Mouse (Mus musculus) embryonic facial prominence, embryonic 14.5 days (tissue): ENCODE measurements around the gene Cdk14. TPM values are rescaled to one million over a fixed set of nuclear protein-coding genes. Genes with fewer than 3 reads are reported as not detected.
A peak's percentile ranks its signal among the peaks of the same experiment; 100 is the strongest.

Source experiments
- ATAC-seq: fragments of 200-750 bp; cut with Nextera tagmentation; 2 replicates; pipeline ENCODE4 v1.8.0; 2017; ENCODE audit warnings: low read depth, moderate number of reproducible peaks, moderate TSS enrichment
- DNase-seq: peaks from one replicate; pipeline ENCODE4 v3.0.0-alpha.2; 2015; ENCODE audit warnings: low spot score
- H3K27ac ChIP-seq: fragments of 300-500 bp; sonication (generic); replicated peaks from 2 replicates; pipeline ENCODE4 v1.5.1; 2014; ENCODE audit warnings: low read depth, mild to moderate bottlenecking, low read length, moderate library complexity
- H3K27me3 ChIP-seq: fragments of 300-500 bp; sonication (generic); replicated peaks from 2 replicates; pipeline ENCODE4 v1.6.1; 2014; ENCODE audit warnings: low read length; ENCODE audit not compliant: control insufficient read depth, insufficient read depth
- H3K36me3 ChIP-seq: fragments of 300-500 bp; sonication (generic); 2 replicates; pipeline ENCODE4 v1.6.1; 2014; ENCODE audit warnings: low read length, mixed read lengths; ENCODE audit not compliant: control insufficient read depth, insufficient read depth
- H3K4me1 ChIP-seq: fragments of 300-500 bp; sonication (generic); 2 replicates; pipeline ENCODE4 v1.6.1; 2014; ENCODE audit warnings: antibody characterized with exemption, low read length; ENCODE audit not compliant: control insufficient read depth, insufficient read depth
- H3K4me2 ChIP-seq: fragments of 300-500 bp; sonication (generic); 2 replicates; pipeline ENCODE4 v1.6.1; 2014; ENCODE audit warnings: low read depth, mild to moderate bottlenecking, low read length, moderate library complexity, mixed read lengths
- H3K4me3 ChIP-seq: fragments of 300-500 bp; sonication (generic); 2 replicates; pipeline ENCODE4 v1.5.1; 2014; ENCODE audit warnings: low read depth, mild to moderate bottlenecking, low read length
- H3K9ac ChIP-seq: fragments of 300-500 bp; sonication (generic); 2 replicates; pipeline ENCODE4 v1.6.1; 2014; ENCODE audit warnings: low read depth, mild to moderate bottlenecking, low read length, moderate library complexity, mixed read lengths
- H3K9me3 ChIP-seq: fragments of 300-500 bp; sonication (generic); 2 replicates; pipeline ENCODE4 v1.6.1; 2016; ENCODE audit warnings: low read length; ENCODE audit not compliant: control insufficient read depth
- WGBS: fragments of 180-500 bp; shearing (Covaris S2); extraction: QIAGEN DNeasy Blood & Tissue Kit; methylation state at CpG from one replicate; pipeline ENCODE4 v1.1.7; 2014; 5-methylcytosine and 5-hydroxymethylcytosine counted together
- polyA plus RNA-seq: library from polyadenylated mRNA; unstranded; fragments of >200 nt; fragmentation: Nextera tagmentation; extraction: Ambion mirVana; gene quantifications from 2 replicates; pipeline ENCODE4 v1.2.1, GENCODE M21; 2014

Cdk14 gene
- polyA plus RNA-seq, 1 experiment from 2014 or later = 33.8 TPM

DNA sequence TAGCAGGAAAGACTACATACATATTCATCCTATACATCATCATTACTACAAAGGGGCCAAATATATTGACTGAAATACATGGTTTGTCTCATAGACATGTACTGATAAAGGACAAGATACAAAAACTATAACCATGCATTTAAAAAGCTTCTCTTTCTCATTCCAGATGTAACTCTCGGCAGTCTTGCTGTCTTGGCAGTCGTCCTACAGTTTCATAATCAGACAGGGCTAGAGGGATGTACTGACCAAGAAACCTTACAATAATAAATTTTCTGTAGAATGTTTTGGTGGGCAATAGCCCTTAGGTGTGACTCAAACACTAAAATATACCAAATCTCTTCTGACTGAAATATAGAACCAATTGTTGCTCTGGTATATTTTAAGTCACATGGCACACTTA, 389.7 kb downstream of the Cdk14 start:
- Histone ChIP-seq H3K27ac (no peak overlapping the region), H3K27me3 (no peaks in the 10 kb centered on the region), H3K4me1 (no peaks in the 10 kb centered on the region), H3K4me3 (no peak overlapping the region), H3K36me3 (no peaks in the 10 kb centered on the region), H3K9me3 (no peaks in the 10 kb centered on the region), H3K4me2 (no peak overlapping the region), H3K9ac (no peak overlapping the region)
- WGBS = 64% methylated on average over 2 of the region's 2 CpGs
- DNase-seq (no peak), ATAC-seq (no peak)

- no peak overlapping the region for H3K4me2 ChIP-seq
- 0 out of 2 replicates have a peak, but pooled peaks cover 7% of the 10 kb centered on the region for H3K9me3 ChIP-seq
- H3K4me1 ChIP-seq = no peaks in the 10 kb centered on the region
- no peaks in the 10 kb centered on the region for H3K27me3 ChIP-seq
- WGBS = 86% methylated on average over 3 of the region's 3 CpGs
- no peaks in the 10 kb centered on the region for H3K36me3 ChIP-seq
- no peak overlapping the region for H3K9ac ChIP-seq
- no peak for ATAC-seq
- no peak overlapping the region for H3K4me3 ChIP-seq
- no peak overlapping the region for H3K27ac ChIP-seq
- no peak for DNase-seq
Measured at GRCm38 (mm10) chr5:5018959-5019358, 401.2 kb downstream of the Cdk14 start.

GRCm38 (mm10) chr5:5018242-5018641, 401.9 kb downstream of the Cdk14 start:
- DNase-seq (no peak), ATAC-seq (no peak)
- no peaks in the 10 kb centered on the region for H3K4me1 ChIP-seq
- H3K4me3 ChIP-seq = no peak overlapping the region
- no peaks in the 10 kb centered on the region for H3K36me3 ChIP-seq
- no peak overlapping the region for H3K27ac ChIP-seq
- H3K9me3 ChIP-seq = 0 out of 2 replicates have a peak, but pooled peaks cover 7% of the 10 kb centered on the region
- WGBS = 62% methylated on average over 2 of the region's 2 CpGs
- no peak overlapping the region for H3K9ac ChIP-seq
- no peak overlapping the region for H3K4me2 ChIP-seq
- no peaks in the 10 kb centered on the region for H3K27me3 ChIP-seq

DNA sequence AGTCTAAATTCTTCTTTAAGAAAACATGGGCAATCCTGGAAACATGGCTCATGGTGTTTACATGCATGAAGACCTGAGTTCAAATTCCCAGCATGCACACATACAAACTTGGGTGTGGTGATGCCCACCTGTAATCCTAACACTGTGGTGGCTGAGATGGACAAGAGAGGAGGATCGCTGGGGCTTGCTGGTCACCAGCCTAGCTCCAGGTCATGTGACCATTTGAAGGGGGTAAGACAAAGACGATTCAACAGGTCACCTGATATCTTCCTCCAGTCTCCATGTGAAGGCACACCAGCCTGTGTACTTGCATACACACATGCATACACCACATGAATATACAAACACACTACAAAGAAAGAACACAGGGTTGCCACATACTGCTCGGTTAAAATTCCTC, 406.3 kb downstream of the Cdk14 start:
- no peak overlapping the region for H3K4me3 ChIP-seq
- H3K4me2 ChIP-seq = no peak overlapping the region
- 79% methylated on average over 3 of the region's 3 CpGs for WGBS
- 0 out of 2 replicates have a peak, but pooled peaks cover 5% of the 10 kb centered on the region for H3K36me3 ChIP-seq
- no peaks in the 10 kb centered on the region for H3K27me3 ChIP-seq
- H3K9me3 ChIP-seq = 0 out of 2 replicates have a peak, but pooled peaks cover 7% of the 10 kb centered on the region
- DNase-seq (no peak), ATAC-seq (no peak; the same call in 1 of the 2 replicates)
- H3K4me1 ChIP-seq = no peaks in the 10 kb centered on the region
- no peak overlapping the region for H3K27ac ChIP-seq
- H3K9ac ChIP-seq = no peak overlapping the region

GRCm38 (mm10) chr5:5012521-5013346, 407.4 kb downstream of the Cdk14 start:
- ATAC-seq = peak; percentile 77
- 30% methylated on average over 7 of the region's 7 CpGs for WGBS
- peak; percentile 67 for DNase-seq
- 0 out of 2 replicates have a peak, but pooled peaks cover 7% of the 10 kb centered on the region for H3K9me3 ChIP-seq
- H3K9ac ChIP-seq = no peak overlapping the region
- H3K4me1 ChIP-seq = no peaks in the 10 kb centered on the region
- H3K27me3 ChIP-seq = no peaks in the 10 kb centered on the region
- H3K4me2 ChIP-seq = no peak overlapping the region
- H3K4me3 ChIP-seq = no peak overlapping the region
- H3K27ac ChIP-seq = no peak overlapping the region; the same call in 1 of the 2 replicates
- H3K36me3 ChIP-seq = 0 out of 2 replicates have a peak, but pooled peaks cover 5% of the 10 kb centered on the region

DNA sequence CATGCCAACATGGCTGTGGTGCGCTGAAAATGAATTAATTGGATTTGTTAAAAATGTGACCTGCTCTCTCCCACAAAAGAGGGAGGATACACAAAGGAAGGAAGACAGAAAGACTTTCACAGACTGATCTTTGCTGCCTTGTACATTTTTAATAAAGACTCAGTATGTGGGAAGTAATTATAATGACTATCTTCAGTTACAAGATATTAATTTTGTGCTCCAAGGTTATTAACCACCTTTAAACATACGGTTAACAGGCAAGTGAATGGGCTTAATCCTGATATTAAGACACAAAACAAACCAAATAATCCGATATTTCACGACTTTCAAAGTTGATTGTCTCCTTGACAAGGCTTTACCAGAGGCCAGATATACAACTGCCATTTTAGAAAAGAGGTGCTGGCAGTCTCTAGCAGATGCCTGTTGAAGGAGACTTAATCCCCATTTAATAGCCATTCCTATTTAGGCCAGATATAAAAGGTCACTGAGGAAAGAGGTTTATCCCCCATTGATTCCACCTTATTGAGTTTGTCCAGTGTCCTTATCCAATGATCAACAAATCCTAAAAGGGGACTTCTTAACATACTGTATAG, 411.9 kb downstream of the Cdk14 start:
- no peak overlapping the region for H3K27ac ChIP-seq
- no peaks in the 10 kb centered on the region for H3K9me3 ChIP-seq
- no peaks in the 10 kb centered on the region for H3K27me3 ChIP-seq
- no peak overlapping the region for H3K4me2 ChIP-seq
- no peak for DNase-seq
- no peak for ATAC-seq
- H3K4me1 ChIP-seq = no peaks in the 10 kb centered on the region
- H3K4me3 ChIP-seq = no peak overlapping the region
- H3K9ac ChIP-seq = no peak overlapping the region
- H3K36me3 ChIP-seq = 0 out of 2 replicates have a peak, but pooled peaks cover 5% of the 10 kb centered on the region
- 85% methylated on average over 4 of the region's 4 CpGs for WGBS

GRCm38 (mm10) chr5:5007489-5008152, 412.5 kb downstream of the Cdk14 start:
- no peak overlapping the region for H3K4me3 ChIP-seq
- ATAC-seq (no peak), DNase-seq (peak; percentile 22)
- no peak overlapping the region for H3K4me2 ChIP-seq
- WGBS = 69% methylated on average over 15 of the region's 15 CpGs
- H3K27ac ChIP-seq = no peak overlapping the region
- H3K4me1 ChIP-seq = no peaks in the 10 kb centered on the region
- H3K9me3 ChIP-seq = no peaks in the 10 kb centered on the region
- H3K9ac ChIP-seq = no peak overlapping the region
- H3K36me3 ChIP-seq = 0 out of 2 replicates have a peak, but pooled peaks cover 5% of the 10 kb centered on the region
- no peaks in the 10 kb centered on the region for H3K27me3 ChIP-seq

GRCm38 (mm10) chr5:5005633-5006032, 414.5 kb downstream of the Cdk14 start:
- WGBS = 69% methylated on average over 1 of the region's 1 CpGs
- H3K4me1 ChIP-seq = no peaks in the 10 kb centered on the region
- no peak for DNase-seq

More at GRCm38 (mm10) chr5:5005633-5006032, 414.5 kb downstream of the Cdk14 start:
- Histone ChIP-seq H3K27ac (no peak overlapping the region), H3K4me3 (no peak overlapping the region), H3K27me3 (no peaks in the 10 kb centered on the region), H3K4me2 (no peak overlapping the region), H3K36me3 (0 out of 2 replicates have a peak, but pooled peaks cover 5% of the 10 kb centered on the region), H3K9ac (no peak overlapping the region), H3K9me3 (0 out of 2 replicates have a peak, but pooled peaks cover 6% of the 10 kb centered on the region)
- ATAC-seq = no peak
